Mouse (Mus musculus) forebrain, embryonic 13.5 days (tissue): ENCODE results near the gene Accs. TPM values are rescaled to one million over a fixed set of nuclear protein-coding genes. Genes with fewer than 3 reads are reported as not detected.

Experiments
- ATAC-seq: fragments of 200-750 bp; cut with Nextera tagmentation; 2 replicates; pipeline ENCODE4 v1.8.0; 2017
- H3K27ac ChIP-seq: fragments of 300-500 bp; sonication (generic); 2 replicates; pipeline ENCODE4 v1.5.1; 2015; ENCODE audit warnings: inconsistent platforms, mild to moderate bottlenecking, moderate library complexity
- H3K27me3 ChIP-seq: fragments of 300-500 bp; sonication (generic); 2 replicates; pipeline ENCODE4 v1.6.1; 2015; ENCODE audit warnings: mild to moderate bottlenecking, inconsistent platforms
- H3K36me3 ChIP-seq: fragments of 300-500 bp; sonication (generic); 2 replicates; pipeline ENCODE4 v1.6.1; 2015; ENCODE audit warnings: mild to moderate bottlenecking, inconsistent platforms; ENCODE audit not compliant: poor library complexity, severe bottlenecking
- H3K4me1 ChIP-seq: fragments of 300-500 bp; sonication (generic); 2 replicates; pipeline ENCODE4 v1.6.1; 2015; ENCODE audit warnings: inconsistent platforms
- H3K4me2 ChIP-seq: fragments of 300-500 bp; sonication (generic); 2 replicates; pipeline ENCODE4 v1.6.1; 2015; ENCODE audit warnings: inconsistent platforms, mild to moderate bottlenecking, moderate library complexity
- H3K4me3 ChIP-seq: fragments of 300-500 bp; sonication (generic); 2 replicates; pipeline ENCODE4 v1.5.1; 2015; ENCODE audit warnings: mild to moderate bottlenecking, inconsistent platforms
- H3K9ac ChIP-seq: fragments of 300-500 bp; sonication (generic); 2 replicates; pipeline ENCODE4 v1.6.1; 2015; ENCODE audit warnings: mild to moderate bottlenecking, inconsistent platforms
- H3K9me3 ChIP-seq: fragments of 300-500 bp; sonication (generic); replicated peaks from 2 replicates; pipeline ENCODE4 v1.6.1; 2016; ENCODE audit warnings: inconsistent platforms
- WGBS: fragments of 180-500 bp; shearing (Covaris S2); methylation state at CpG from one replicate; pipeline ENCODE4 v1.1.7; 2015; 5-methylcytosine and 5-hydroxymethylcytosine counted together
- polyA plus RNA-seq: library from polyadenylated mRNA; unstranded; fragments of >200 nt; fragmentation: Nextera tagmentation; extraction: Ambion mirVana; gene quantifications from 2 replicates; pipeline ENCODE4 v1.2.1, GENCODE M21; 2015

Gene Accs
- polyA plus RNA-seq, 1 experiment from 2014 or later: 8.1 TPM

- Histone ChIP-seq H3K4me1 (peaks cover 21% of the 10 kb centered on the region), H3K27ac (no peak overlapping the region), H3K4me3 (no peak overlapping the region), H3K9me3 (no peaks in the 10 kb centered on the region), H3K9ac (no peak overlapping the region), H3K4me2 (no peak overlapping the region), H3K36me3 (peaks cover 29% of the 10 kb centered on the region), H3K27me3 (no peaks in the 10 kb centered on the region)
- 51% methylated on average over 4 of the region's 4 CpGs for WGBS
- ATAC-seq: peak; percentile 60
Observed at GRCm38 (mm10) chr2:93786175-93786574, 63.6 kb downstream of the Accs start.

- Histone ChIP-seq H3K27ac (no peak overlapping the region), H3K9me3 (no peaks in the 10 kb centered on the region), H3K4me1 (peaks cover 21% of the 10 kb centered on the region), H3K36me3 (peaks cover 24% of the 10 kb centered on the region; the same call in 1 of the 2 replicates), H3K27me3 (no peaks in the 10 kb centered on the region), H3K4me3 (no peak overlapping the region), H3K4me2 (no peak overlapping the region), H3K9ac (no peak overlapping the region)
- whole genome bisulfite sequencing: 24% methylated on average over 2 of the region's 2 CpGs
- ATAC-seq: no peak
Observed at GRCm38 (mm10) chr2:93785432-93785798, 64.3 kb downstream of the Accs start.

- Histone ChIP-seq H3K4me2 (no peak overlapping the region), H3K9ac (no peak overlapping the region), H3K36me3 (0 out of 2 replicates have a peak, but pooled peaks cover 18% of the 10 kb centered on the region), H3K27me3 (no peaks in the 10 kb centered on the region), H3K9me3 (no peaks in the 10 kb centered on the region), H3K27ac (no peak overlapping the region), H3K4me3 (no peak overlapping the region), H3K4me1 (peaks cover 21% of the 10 kb centered on the region)
- no peak for ATAC-seq
- WGBS: 37% methylated on average over 12 of the region's 12 CpGs
Observed at GRCm38 (mm10) chr2:93784721-93785431, 64.9 kb downstream of the Accs start.

- Histone ChIP-seq H3K27me3 (no peaks in the 10 kb centered on the region), H3K4me3 (no peak overlapping the region), H3K4me1 (peaks cover 29% of the 10 kb centered on the region), H3K9ac (no peak overlapping the region), H3K27ac (0 out of 2 replicates have a peak overlapping the region, but pooled peaks have one; percentile 22), H3K4me2 (no peak overlapping the region), H3K9me3 (no peaks in the 10 kb centered on the region), H3K36me3 (0 out of 2 replicates have a peak, but pooled peaks cover 12% of the 10 kb centered on the region)
- ATAC-seq: no peak
- WGBS: 70% methylated on average over 9 of the region's 9 CpGs
Observed at GRCm38 (mm10) chr2:93783926-93784539, 65.7 kb downstream of the Accs start.

Other genes starting within 250 kb of the Accs start
- 0.62 and 1.00 TPM in 2 replicates for gene Alx4, start 207.6 kb downstream of the Accs start, polyA plus RNA-seq
- 50.6 and 57.6 TPM in 2 replicates for gene Ext2, start 27.4 kb downstream of the Accs start, polyA plus RNA-seq
- 0.28 and 0.98 TPM in 2 replicates for gene Accsl, start 19.2 kb upstream of the Accs start, polyA plus RNA-seq
- 17.7 and 22.3 TPM in 2 replicates for gene Gm13889, start 107.3 kb upstream of the Accs start, polyA plus RNA-seq
- gene Gm27027, start 146.4 kb upstream of the Accs start, polyA plus RNA-seq: not detected in 2 replicates
- gene Alkbh3, start 160.9 kb upstream of the Accs start, polyA plus RNA-seq: 51.8 and 53.2 TPM in 2 replicates